Mouse (Mus musculus) thymus, adult 2 months (tissue): Measurements from ENCODE around the gene Eci1. TPM values are rescaled to one million over a fixed set of nuclear protein-coding genes. Genes with fewer than 3 reads are reported as not detected.
"Not testable (repeated sequence)": the region's sequence is repeated elsewhere in the genome, so short reads cannot be mapped to it uniquely, and the experiment has no call there.

ENCODE experiments used
- DNase-seq: peaks from one replicate; pipeline ENCODE4 v3.0.0; 2021
- H3K27ac ChIP-seq: fragments of 200-500 bp; 2 replicates; pipeline ENCODE4 v1.5.1; 2012; ENCODE audit warnings: low read length, control low read depth; ENCODE audit not compliant: control insufficient read depth, insufficient read depth
- H3K27me3 ChIP-seq: fragments of 200-500 bp; 2 replicates; pipeline ENCODE4 v1.6.1; 2012; ENCODE audit warnings: mild to moderate bottlenecking, low read length, moderate library complexity, mixed read lengths; ENCODE audit not compliant: control insufficient read depth, insufficient read depth
- H3K36me3 ChIP-seq: fragments of 200-500 bp; 2 replicates; pipeline ENCODE4 v1.6.1; 2012; ENCODE audit warnings: mild to moderate bottlenecking, low read length, moderate library complexity; ENCODE audit not compliant: control insufficient read depth, insufficient read depth
- H3K4me1 ChIP-seq: fragments of 200-500 bp; replicated peaks from 2 replicates; pipeline ENCODE4 v1.6.1; 2012; ENCODE audit warnings: low read length; ENCODE audit not compliant: control insufficient read depth, insufficient read depth
- H3K4me3 ChIP-seq: fragments of 200-500 bp; 2 replicates; pipeline ENCODE4 v1.5.1; 2012; ENCODE audit warnings: mild to moderate bottlenecking, low read length, control low read depth, moderate library complexity; ENCODE audit not compliant: control insufficient read depth, insufficient read depth
- CTCF ChIP-seq: fragments of 200-500 bp; IDR thresholded peaks from 2 replicates; pipeline ENCODE4 v1.5.1; 2012; ENCODE audit warnings: mild to moderate bottlenecking, control low read depth, low read length, moderate library complexity, borderline replicate concordance; ENCODE audit not compliant: control insufficient read depth, poor library complexity, insufficient read depth; ENCODE audit errors: extremely low read depth
- POLR2A ChIP-seq: fragments of 200-500 bp; IDR thresholded peaks from 2 replicates; pipeline ENCODE4 v1.6.1; 2012; ENCODE audit warnings: mild to moderate bottlenecking, low read length, control low read depth, moderate library complexity; ENCODE audit not compliant: control insufficient read depth, poor library complexity, insufficient read depth; ENCODE audit errors: extremely low read depth
- WGBS: fragments of 180-500 bp; shearing (Covaris S2); methylation state at CpG from one replicate; pipeline ENCODE4 v1.1.7; 2018; 5-methylcytosine and 5-hydroxymethylcytosine counted together
- polyA plus RNA-seq: library from polyadenylated mRNA; depleted of rRNA; stranded (reverse); fragments of >200 nt; gene quantifications from 2 replicates; pipeline ENCODE4 v1.2.3, GENCODE M21; 2012

Eci1 gene
- polyA plus RNA-seq, 1 experiment, result 57.0 TPM

- H3K27ac ChIP-seq, result peak overlapping the region; percentile 61
- WGBS, result under 1% methylated on average over 67 of the region's 67 CpGs
- H3K4me3 ChIP-seq, result peak overlapping the region; percentile 73
- no peaks in the 10 kb centered on the region for H3K27me3 ChIP-seq
- TF ChIP-seq CTCF, result peak; percentile 56; the same call in 1 of the 2 replicates
- TF ChIP-seq POLR2A, result peak; percentile 87
- peak; percentile 100 for DNase-seq
- peaks cover 2% of the 10 kb centered on the region; the same call in 1 of the 2 replicates for H3K4me1 ChIP-seq
- peaks cover 5% of the 10 kb centered on the region for H3K36me3 ChIP-seq
These were observed 28.5 kb downstream of the Eci1 start for GRCm38 (mm10) chr17:24454756-24455522.

- H3K4me3 ChIP-seq, result not testable (repeated sequence)
These were observed 29.2 kb downstream of the Eci1 start for GRCm38 (mm10) chr17:24455523-24456206.

GRCm38 (mm10) chr17:24461580-24461979, 35.1 kb downstream of the Eci1 start:
- peak; percentile 46 for DNase-seq
- H3K4me1 ChIP-seq, result no peaks in the 10 kb centered on the region; the same call in 1 of the 2 replicates
- 70% methylated on average over 2 of the region's 2 CpGs for WGBS
- no peak overlapping the region for H3K27ac ChIP-seq
- H3K4me3 ChIP-seq, result no peak overlapping the region
- TF ChIP-seq POLR2A, result no peak
- TF ChIP-seq CTCF, result no peak
- no peaks in the 10 kb centered on the region for H3K27me3 ChIP-seq
- no peaks in the 10 kb centered on the region for H3K36me3 ChIP-seq

More at GRCm38 (mm10) chr17:24455523-24456206, 29.2 kb downstream of the Eci1 start:
- not testable (repeated sequence) for DNase-seq, H3K27me3 ChIP-seq, H3K4me1 ChIP-seq, H3K36me3 ChIP-seq, H3K27ac ChIP-seq
- 50% methylated on average over 10 of the region's 10 CpGs for WGBS

- 76% methylated on average over 1 of the region's 1 CpGs for WGBS
- Histone ChIP-seq H3K27ac (no peak overlapping the region), H3K36me3 (no peaks in the 10 kb centered on the region)
These were observed 36.5 kb downstream of the Eci1 start for GRCm38 (mm10) chr17:24462932-24463331.

GRCm38 (mm10) chr17:24463374-24464133, 37.1 kb downstream of the Eci1 start:
- H3K36me3 ChIP-seq, result no peaks in the 10 kb centered on the region
- TF ChIP-seq CTCF, result no peak; the same call in 1 of the 2 replicates
- no peak for TF ChIP-seq POLR2A
- no peaks in the 10 kb centered on the region; the same call in 1 of the 2 replicates for H3K4me1 ChIP-seq
- DNase-seq, result no peak
- 10% methylated on average over 6 of the region's 6 CpGs for WGBS
- no peaks in the 10 kb centered on the region for H3K27me3 ChIP-seq
- no peak overlapping the region for H3K27ac ChIP-seq
- no peak overlapping the region for H3K4me3 ChIP-seq

More at GRCm38 (mm10) chr17:24462932-24463331, 36.5 kb downstream of the Eci1 start:
- Histone ChIP-seq H3K4me3 (no peak overlapping the region), H3K27me3 (no peaks in the 10 kb centered on the region), H3K4me1 (no peaks in the 10 kb centered on the region; the same call in 1 of the 2 replicates)
- no peak for TF ChIP-seq POLR2A
- TF ChIP-seq CTCF, result no peak
- no peak for DNase-seq

- H3K4me1 ChIP-seq, result peaks cover 18% of the 10 kb centered on the region
- H3K4me3 ChIP-seq, result no peak overlapping the region
- no peak overlapping the region for H3K27ac ChIP-seq
- DNase-seq, result no peak
- 94% methylated on average over 5 of the region's 5 CpGs for WGBS
- TF ChIP-seq CTCF (no peak), POLR2A (no peak)
- H3K27me3 ChIP-seq, result no peaks in the 10 kb centered on the region
- no peaks in the 10 kb centered on the region for H3K36me3 ChIP-seq
These were observed 42.3 kb downstream of the Eci1 start for GRCm38 (mm10) chr17:24468636-24469246.
